In genomic region chr12:79297884-79298636, GRCm38 (mm10) we compare ENCODE assay signal across 8 mouse cellular contexts. TPM values are rescaled to one million over a fixed set of nuclear protein-coding genes. Genes with fewer than 3 reads are reported as not detected.
DNase-seq lines count a peak whose midpoint lies in the region; ATAC-seq and TF ChIP-seq lines count a peak whose summit lies in the region.

No protein-coding gene starts in this region.

- H3K27ac ChIP-seq in kidney, embryonic 14.5 days (ENCODE audit: low read depth, low read length): no peak overlapping the region
- H3K27ac ChIP-seq in intestine, embryonic 14.5 days (ENCODE audit: low read depth): no peak overlapping the region

- H3K36me3 ChIP-seq in kidney, embryonic 14.5 days (ENCODE audit: control insufficient read depth, insufficient read depth, low read length): no peaks in the 10 kb centered on the region
- H3K36me3 ChIP-seq in intestine, embryonic 14.5 days (ENCODE audit: control insufficient read depth, insufficient read depth, low read length): peaks cover 5% of the 10 kb centered on the region; the same call in 1 of the 2 replicates
- peaks cover 4% of the 10 kb centered on the region for H3K36me3 ChIP-seq in myocyte (ENCODE audit: control insufficient read depth, insufficient read depth)

- 15% methylated on average over 15 of the region's 15 CpGs for WGBS in kidney, embryonic 14.5 days
- 12% methylated on average over 15 of the region's 15 CpGs for WGBS in intestine, embryonic 14.5 days

- H3K4me1 ChIP-seq in kidney, embryonic 14.5 days (ENCODE audit: control insufficient read depth, insufficient read depth, low read length): 0 out of 2 replicates have a peak, but pooled peaks cover 3% of the 10 kb centered on the region
- H3K4me1 ChIP-seq in intestine, embryonic 14.5 days (replicated peaks; ENCODE audit: control insufficient read depth, insufficient read depth, low read length): peaks cover 13% of the 10 kb centered on the region; the same call in 1 of the 2 replicates

- peak overlapping the region; percentile 81 for H3K4me2 ChIP-seq in kidney, embryonic 14.5 days (replicated peaks; ENCODE audit: low read depth, low read length)
- H3K4me2 ChIP-seq in intestine, embryonic 14.5 days (ENCODE audit: low read length): peak overlapping the region; percentile 59
- H3K4me2 ChIP-seq in myocyte (ENCODE audit: low read depth): peak overlapping the region; percentile 100

- no peaks in the 10 kb centered on the region for H3K79me2 ChIP-seq in myocyte (ENCODE audit: control insufficient read depth, insufficient read depth)

- DNase-seq in kidney, adult 8-10 months: no peak
- peak; percentile 50 for DNase-seq in c-Kit-positive CD71-positive TER-119-negative erythroid progenitor cells, embryonic 14.5 days (ENCODE audit: low read depth)
- DNase-seq in intestine, embryonic 14.5 days (ENCODE audit: low spot score): no peak
- no peak for DNase-seq in layer of hippocampus, adult 8-10 months (ENCODE audit: low spot score in 2 of 2)
- DNase-seq in frontal cortex, postnatal 10 days (ENCODE audit: low spot score in 2 of 2): no peak
- DNase-seq in layer of hippocampus, adult 18-20 months (ENCODE audit: low spot score in 2 of 2): no peak

- H3K9me3 ChIP-seq in kidney, embryonic 14.5 days (ENCODE audit: control insufficient read depth, low read length): no peaks in the 10 kb centered on the region
- H3K9me3 ChIP-seq in intestine, embryonic 14.5 days (ENCODE audit: control insufficient read depth, low read length): no peaks in the 10 kb centered on the region

- peak overlapping the region; percentile 79 for H3K4me3 ChIP-seq in kidney, embryonic 14.5 days (ENCODE audit: low read length)
- H3K4me3 ChIP-seq in intestine, embryonic 14.5 days (ENCODE audit: low read depth, low read length): peak overlapping the region; percentile 55
- H3K4me3 ChIP-seq in myocyte: peak overlapping the region; percentile 46

- peak overlapping the region; percentile 68; the same call in 1 of the 2 replicates for H3K9ac ChIP-seq in kidney, embryonic 14.5 days (ENCODE audit: low read depth, low read length)
- peak overlapping the region; percentile 66 for H3K9ac ChIP-seq in intestine, embryonic 14.5 days (ENCODE audit: low read length)

- ATAC-seq in kidney, embryonic 14.5 days (ENCODE audit: low FRiP score, low TSS enrichment): no peak
- ATAC-seq in intestine, embryonic 14.5 days (replicated peaks; ENCODE audit: low FRiP score, low TSS enrichment, low read depth): no peak

- H3ac ChIP-seq in myocyte (ENCODE audit: control insufficient read depth, insufficient read length): no peak overlapping the region

- H3K27me3 ChIP-seq in kidney, embryonic 14.5 days (ENCODE audit: control insufficient read depth, insufficient read depth, low read length): no peaks in the 10 kb centered on the region
- H3K27me3 ChIP-seq in intestine, embryonic 14.5 days (replicated peaks; ENCODE audit: control insufficient read depth, insufficient read depth, low read length): no peaks in the 10 kb centered on the region
- H3K27me3 ChIP-seq in myocyte (ENCODE audit: control insufficient read depth, insufficient read depth, insufficient read length): no peaks in the 10 kb centered on the region

- TF ChIP-seq POLR2A in myocyte (IDR thresholded peaks at IDR 0.05; ENCODE audit: insufficient read length, low read depth): no peak

TF ChIP-seq in myocyte, 11 proteins besides CTCF, POLR2A, EP300 and RAD21:
- TF ChIP-seq REST (IDR thresholded peaks at IDR 0.05; ENCODE audit: insufficient read depth, insufficient read length) (no peak), CEBPB (IDR thresholded peaks at IDR 0.05; ENCODE audit: insufficient read depth, poor library complexity, severe bottlenecking) (no peak), MYOG (IDR thresholded peaks at IDR 0.05; ENCODE audit: control insufficient read depth in 1 of 3, insufficient read depth in 1 of 3, insufficient read length in 2 of 3, low read depth in 2 of 3) (no peak), USF1 (IDR thresholded peaks at IDR 0.05; ENCODE audit: low read depth) (no peak), MAX (IDR thresholded peaks at IDR 0.05; ENCODE audit: low read depth) (no peak), E2F4 (IDR thresholded peaks at IDR 0.05; ENCODE audit: insufficient read depth) (no peak), MYOD1 (IDR thresholded peaks at IDR 0.05; ENCODE audit: control insufficient read depth in 1 of 3, insufficient read length in 2 of 3, low read depth in 2 of 3) (no peak), POLR2AphosphoS2 (IDR thresholded peaks at IDR 0.05; ENCODE audit: insufficient read length, low read depth) (no peak), TCF3 (IDR thresholded peaks at IDR 0.05; ENCODE audit: insufficient read length, low read depth) (no peak), SRF (IDR thresholded peaks at IDR 0.05; ENCODE audit: control insufficient read depth, insufficient read length, low read depth) (no peak), TCF12 (IDR thresholded peaks at IDR 0.05; ENCODE audit: insufficient read depth, poor library complexity, severe bottlenecking) (no peak)

RNA-seq across cellular contexts. Expression of gene Rad51b, which starts 1.0 kb away (rescaled TPM):
- polyA plus RNA-seq in kidney, embryonic 14.5 days (2014; fragmentation: Nextera tagmentation; extraction: Ambion mirVana): 7.2 and 8.5 TPM in 2 replicates
- 10.0 and 10.3 TPM in 2 replicates for polyA plus RNA-seq in intestine, embryonic 14.5 days (2014; fragmentation: Nextera tagmentation; extraction: Ambion mirVana)
- polyA plus RNA-seq in myocyte (2012; fragmentation: generic; extraction: Trizol): 1.8 TPM
- under 1 TPM in 2 of 4 experiments, not detected in 2; 0.17 to 0.34 TPM for total RNA-seq in layer of hippocampus, adult 8-10 months (2022)
- total RNA-seq in layer of hippocampus, adult 18-20 months (2021): under 1 TPM in 1 of 2 experiments, not detected in 1; 0.17 TPM

RNA-seq across cellular contexts. Expression of gene Zfyve26, which starts 2.0 kb away (rescaled TPM):
- 12.8 and 19.4 TPM in 2 replicates for polyA plus RNA-seq in kidney, embryonic 14.5 days (2014; fragmentation: Nextera tagmentation; extraction: Ambion mirVana)
- 12.5 and 17.9 TPM in 2 replicates for polyA plus RNA-seq in intestine, embryonic 14.5 days (2014; fragmentation: Nextera tagmentation; extraction: Ambion mirVana)
- polyA plus RNA-seq in myocyte (2012; fragmentation: generic; extraction: Trizol): 9.9 TPM
- total RNA-seq in layer of hippocampus, adult 8-10 months (2022): 10 to 100 TPM; 33.1 to 45.2 (median 38.6) TPM
- 10 to 100 TPM; 32.7 to 33.6 TPM for total RNA-seq in layer of hippocampus, adult 18-20 months (2021)
